Mouse (Mus musculus) kidney, postnatal 0 days (tissue): ENCODE results near the gene Olfr967. TPM values are rescaled to one million over a fixed set of nuclear protein-coding genes. Genes with fewer than 3 reads are reported as not detected.

Experiments used
- ATAC-seq: fragments of 200-750 bp; cut with Nextera tagmentation; replicated peaks from 2 replicates; pipeline ENCODE4 v1.8.0; 2017; ENCODE audit warnings: low read depth, moderate number of reproducible peaks, moderate TSS enrichment, moderate library complexity; ENCODE audit not compliant: low FRiP score
- DNase-seq: peaks from one replicate; pipeline ENCODE4 v3.0.0-alpha.2; 2016; ENCODE audit warnings: low spot score
- H3K27ac ChIP-seq: fragments of 300-500 bp; sonication (generic); 2 replicates; pipeline ENCODE4 v1.5.1; 2014; ENCODE audit warnings: mild to moderate bottlenecking
- H3K27me3 ChIP-seq: fragments of 300-500 bp; sonication (generic); 2 replicates; pipeline ENCODE4 v1.6.1; 2014; ENCODE audit warnings: low read length, mixed read lengths; ENCODE audit not compliant: insufficient read depth
- H3K36me3 ChIP-seq: fragments of 300-500 bp; sonication (generic); 2 replicates; pipeline ENCODE4 v1.6.1; 2014; ENCODE audit warnings: low read length, mixed read lengths; ENCODE audit not compliant: insufficient read depth
- H3K4me1 ChIP-seq: fragments of 300-500 bp; sonication (generic); replicated peaks from 2 replicates; pipeline ENCODE4 v1.6.1; 2014; ENCODE audit warnings: antibody characterized with exemption, low read length, mixed read lengths; ENCODE audit not compliant: insufficient read depth
- H3K4me2 ChIP-seq: fragments of 300-500 bp; sonication (generic); 2 replicates; pipeline ENCODE4 v1.6.1; 2014; ENCODE audit warnings: mild to moderate bottlenecking, low read length, moderate library complexity, mixed read lengths
- H3K4me3 ChIP-seq: fragments of 300-500 bp; sonication (generic); replicated peaks from 2 replicates; pipeline ENCODE4 v1.5.1; 2014; ENCODE audit warnings: low read depth, low read length
- H3K9ac ChIP-seq: fragments of 300-500 bp; sonication (generic); 2 replicates; pipeline ENCODE4 v1.6.1; 2014; ENCODE audit warnings: low read depth, low read length
- H3K9me3 ChIP-seq: fragments of 300-500 bp; sonication (generic); replicated peaks from 2 replicates; pipeline ENCODE4 v1.6.1; 2016; ENCODE audit warnings: low read length, inconsistent platforms, mixed read lengths
- CTCF ChIP-seq: IDR thresholded peaks from 2 replicates; pipeline ENCODE4 v1.5.1; 2016; ENCODE audit warnings: antibody characterized with exemption, low read depth, mild to moderate bottlenecking, moderate library complexity
- WGBS: fragments of 180-500 bp; shearing (Covaris S2); extraction: QIAGEN DNeasy Blood & Tissue Kit; methylation state at CpG from one replicate; pipeline ENCODE4 v1.1.7; 2014; 5-methylcytosine and 5-hydroxymethylcytosine counted together
- polyA plus RNA-seq: library from polyadenylated mRNA; unstranded; fragments of >200 nt; fragmentation: Nextera tagmentation; extraction: Ambion mirVana; gene quantifications from 2 replicates; pipeline ENCODE4 v1.2.1, GENCODE M21; 2015

Olfr967 gene
- polyA plus RNA-seq, 1 experiment from 2014 or later = not detected

GRCm38 (mm10) chr9:39746428-39746827, 379 bp downstream of the Olfr967 start:
- WGBS = 89% methylated on average over 1 of the region's 1 CpGs
- DNase-seq = no peak
- H3K9ac ChIP-seq = no peak overlapping the region
- H3K36me3 ChIP-seq = no peaks in the 10 kb centered on the region
- no peak overlapping the region for H3K4me3 ChIP-seq
- no peak overlapping the region for H3K4me2 ChIP-seq
- H3K4me1 ChIP-seq = no peaks in the 10 kb centered on the region
- H3K27me3 ChIP-seq = no peaks in the 10 kb centered on the region
- TF ChIP-seq CTCF = no peak
- no peak overlapping the region for H3K27ac ChIP-seq
- no peak for ATAC-seq
- no peaks in the 10 kb centered on the region for H3K9me3 ChIP-seq

- ATAC-seq (no peak), DNase-seq (no peak)
- H3K4me2 ChIP-seq = no peak within 1 kb of the TSS
- WGBS = 72% methylated on average over 1 of the region's 1 CpGs
- H3K4me3 ChIP-seq = no peak within 1 kb of the TSS
- no peaks in the 10 kb centered on the region for H3K36me3 ChIP-seq
- no peaks in the 10 kb centered on the region for H3K4me1 ChIP-seq
- H3K9me3 ChIP-seq = no peaks in the 10 kb centered on the region
- TF ChIP-seq CTCF = no peak
- no peak within 1 kb of the TSS for H3K9ac ChIP-seq
- H3K27me3 ChIP-seq = no peaks in the 10 kb centered on the region
- H3K27ac ChIP-seq = no peak within 1 kb of the TSS
Observed at GRCm38 (mm10) chr9:39783153-39783552, 37.1 kb downstream of the Olfr967 start, which contains the start of gene Olfr968. Olfr968 (minus strand) TSS chr9:39783253.

- 59% methylated on average over 2 of the region's 2 CpGs for WGBS
- TF ChIP-seq CTCF = no peak
- no peak within 1 kb of the TSS for H3K4me2 ChIP-seq
- H3K9ac ChIP-seq = no peak within 1 kb of the TSS
- DNase-seq (no peak), ATAC-seq (no peak)
- no peaks in the 10 kb centered on the region for H3K36me3 ChIP-seq
- no peak within 1 kb of the TSS for H3K27ac ChIP-seq
- H3K27me3 ChIP-seq = no peaks in the 10 kb centered on the region
- H3K4me1 ChIP-seq = no peaks in the 10 kb centered on the region
- H3K4me3 ChIP-seq = no peak within 1 kb of the TSS
- no peaks in the 10 kb centered on the region for H3K9me3 ChIP-seq
Observed at GRCm38 (mm10) chr9:39790558-39790957, 44.5 kb downstream of the Olfr967 start, which contains the start of gene Olfr969. Olfr969 (plus strand) TSS chr9:39790945.

Other genes starting within 250 kb of the Olfr967 start
- gene Olfr957, start 230.4 kb upstream of the Olfr967 start, polyA plus RNA-seq = not detected in 2 replicates
- gene Olfr958, start 192.2 kb upstream of the Olfr967 start, polyA plus RNA-seq = not detected in 2 replicates
- gene Olfr959, start 170.7 kb upstream of the Olfr967 start, polyA plus RNA-seq = not detected in 2 replicates
- 9.1 and 10.2 TPM in 2 replicates for gene AW551984, start 141.8 kb upstream of the Olfr967 start, polyA plus RNA-seq
- not detected in 2 replicates for gene Olfr148, start 135.6 kb upstream of the Olfr967 start, polyA plus RNA-seq
- gene Olfr960, start 124.9 kb upstream of the Olfr967 start, polyA plus RNA-seq = not detected in 2 replicates
- not detected in 2 replicates for gene Olfr961, start 101.2 kb upstream of the Olfr967 start, polyA plus RNA-seq
- not detected in 2 replicates for gene Olfr963, start 79.0 kb upstream of the Olfr967 start, polyA plus RNA-seq
- gene Olfr149, start 39.1 kb upstream of the Olfr967 start, polyA plus RNA-seq = not detected in 2 replicates
- gene Olfr965, start 34.9 kb upstream of the Olfr967 start, polyA plus RNA-seq = not detected in 2 replicates
- not detected in 2 replicates for gene Olfr150, start 15.3 kb upstream of the Olfr967 start, polyA plus RNA-seq
- gene Olfr968, start 37.0 kb downstream of the Olfr967 start, polyA plus RNA-seq = not detected in 2 replicates
- gene Olfr969, start 44.7 kb downstream of the Olfr967 start, polyA plus RNA-seq = not detected in 2 replicates
- gene Olfr970, start 62.6 kb downstream of the Olfr967 start, polyA plus RNA-seq = not detected in 2 replicates
- not detected in 2 replicates for gene Olfr971, start 90.6 kb downstream of the Olfr967 start, polyA plus RNA-seq
- gene Olfr972, start 120.2 kb downstream of the Olfr967 start, polyA plus RNA-seq = not detected in 2 replicates
- not detected in 2 replicates for gene Olfr229, start 161.1 kb downstream of the Olfr967 start, polyA plus RNA-seq
- not detected in 2 replicates for gene Olfr974, start 191.3 kb downstream of the Olfr967 start, polyA plus RNA-seq
- gene Olfr975, start 205.8 kb downstream of the Olfr967 start, polyA plus RNA-seq = not detected in 2 replicates
- not detected in 2 replicates for gene Olfr976, start 214.9 kb downstream of the Olfr967 start, polyA plus RNA-seq
- not detected in 2 replicates for gene Olfr978, start 245.9 kb downstream of the Olfr967 start, polyA plus RNA-seq